Mouse (Mus musculus) embryonic fibroblast, embryonic 13.5 days (primary cell): ENCODE data around the gene Fam171a2.

Experiments
- CTCF ChIP-seq: IDR thresholded peaks from 2 replicates; pipeline ENCODE4 v1.5.1; 2011; ENCODE audit warnings: mild to moderate bottlenecking, control low read depth, low read length, moderate library complexity, borderline replicate concordance; ENCODE audit not compliant: insufficient read depth
- POLR2A ChIP-seq: IDR thresholded peaks from 2 replicates; pipeline ENCODE4 v1.6.1; 2011; ENCODE audit warnings: low read depth, mild to moderate bottlenecking, control low read depth, low read length, moderate library complexity

GRCm38 (mm10) chr11:102425555-102426316, 21.7 kb downstream of the Fam171a2 start:
- TF ChIP-seq POLR2A (no peak), CTCF (no peak)
